Mouse (Mus musculus) adrenal gland, postnatal 14 days (tissue): ENCODE measurements around the gene D630039A03Rik. TPM values are rescaled to one million over a fixed set of nuclear protein-coding genes. Genes with fewer than 3 reads are reported as not detected.

ENCODE experiments used
- DNase-seq: peaks from one replicate; pipeline ENCODE4 v3.0.0; 2021; ENCODE audit warnings: mixed read lengths
- total RNA-seq: library from RNA; stranded (reverse); gene quantifications from 2 replicates; pipeline ENCODE4 v1.2.3, GENCODE M21; 2021

Gene D630039A03Rik
- total RNA-seq, 1 experiment from 2014 or later: 9.0 TPM

GRCm38 (mm10) chr4:57927464-57928205, 11.5 kb upstream of the D630039A03Rik start:
- DNase-seq: no peak

GRCm38 (mm10) chr4:57924556-57925071, 8.5 kb upstream of the D630039A03Rik start:
- DNase-seq: no peak

GRCm38 (mm10) chr4:57922171-57922570, 6.1 kb upstream of the D630039A03Rik start:
- peak; percentile 49 for DNase-seq

- no peak for DNase-seq
These were observed 4.4 kb upstream of the D630039A03Rik start for GRCm38 (mm10) chr4:57920522-57920921.

GRCm38 (mm10) chr4:57919494-57920423, 3.7 kb upstream of the D630039A03Rik start:
- no peak for DNase-seq

GRCm38 (mm10) chr4:57916711-57917110, 614 bp upstream of the D630039A03Rik start:
- no peak for DNase-seq

- peak; percentile 64 for DNase-seq
These were observed 706 bp downstream of the D630039A03Rik start for GRCm38 (mm10) chr4:57915216-57915965.

GRCm38 (mm10) chr4:57914193-57915190, 1.6 kb downstream of the D630039A03Rik start:
- DNase-seq: peak; percentile 59

- DNase-seq: no peak
These were observed 3.1 kb downstream of the D630039A03Rik start for GRCm38 (mm10) chr4:57913021-57913420.

GRCm38 (mm10) chr4:57908860-57909259, 7.2 kb downstream of the D630039A03Rik start:
- no peak for DNase-seq

GRCm38 (mm10) chr4:57906708-57907107, 9.4 kb downstream of the D630039A03Rik start:
- no peak for DNase-seq

GRCm38 (mm10) chr4:57904638-57905037, 11.5 kb downstream of the D630039A03Rik start:
- no peak for DNase-seq

GRCm38 (mm10) chr4:57904211-57904610, 11.9 kb downstream of the D630039A03Rik start:
- DNase-seq: peak; percentile 82

- DNase-seq: no peak
These were observed 13.5 kb downstream of the D630039A03Rik start for GRCm38 (mm10) chr4:57902619-57903018.

GRCm38 (mm10) chr4:57901210-57901609, 14.9 kb downstream of the D630039A03Rik start:
- DNase-seq: peak; percentile 70

GRCm38 (mm10) chr4:57896631-57897030, 19.5 kb downstream of the D630039A03Rik start:
- DNase-seq: no peak

GRCm38 (mm10) chr4:57895902-57896301, 20.2 kb downstream of the D630039A03Rik start:
- no peak for DNase-seq

- no peak for DNase-seq
These were observed 21.0 kb downstream of the D630039A03Rik start for GRCm38 (mm10) chr4:57895140-57895539.

GRCm38 (mm10) chr4:57892001-57892586, 24.0 kb downstream of the D630039A03Rik start:
- DNase-seq: no peak

- no peak for DNase-seq
These were observed 26.3 kb downstream of the D630039A03Rik start for GRCm38 (mm10) chr4:57889773-57890172.
